Comparison of ENCODE assay signal across 21 mouse cellular contexts in genomic region chr3:69669541-69669940, GRCm38 (mm10). TPM values are rescaled to one million over a fixed set of nuclear protein-coding genes. Genes with fewer than 3 reads are reported as not detected.
DNase-seq lines count a peak whose midpoint lies in the region; ATAC-seq and TF ChIP-seq lines count a peak whose summit lies in the region.
"Had no signal": no experiment of that assay in that cellular context is flagged by ENCODE, and none has a peak within 500 bp of the region (broad histone marks: within the 10 kb centered on the region; RNA-seq: fewer than 3 reads in every experiment).

No protein-coding gene starts in this region.

- no peaks in the 10 kb centered on the region for H3K27me3 ChIP-seq in heart, adult 2 months (ENCODE audit: control insufficient read depth, insufficient read depth, low read length)
- no peaks in the 10 kb centered on the region; the same call in 1 of the 2 replicates for H3K27me3 ChIP-seq in liver, adult 2 months (ENCODE audit: control insufficient read depth, insufficient read depth, low read length)
- no peaks in the 10 kb centered on the region for H3K27me3 ChIP-seq in liver, postnatal 0 days (ENCODE audit: insufficient read depth, low read length)
- H3K27me3 ChIP-seq in midbrain, embryonic 10.5 days (ENCODE audit: low read depth, poor library complexity, severe bottlenecking) = no peaks in the 10 kb centered on the region
- H3K27me3 ChIP-seq in hindbrain, embryonic 16.5 days (replicated peaks; ENCODE audit: control insufficient read depth, insufficient read depth, low read length) = no peaks in the 10 kb centered on the region
- H3K27me3 ChIP-seq: heart, embryonic 15.5 days; stomach, embryonic 15.5 days had no signal

- H3K4me3 ChIP-seq in heart, adult 2 months = no peak overlapping the region
- H3K4me3 ChIP-seq in liver, adult 2 months (ENCODE audit: insufficient read depth, low read depth, low read length) = no peak overlapping the region
- no peak overlapping the region for H3K4me3 ChIP-seq in liver, postnatal 0 days (ENCODE audit: low read depth, low read length)
- no peak overlapping the region for H3K4me3 ChIP-seq in midbrain, embryonic 10.5 days
- no peak overlapping the region for H3K4me3 ChIP-seq in hindbrain, embryonic 16.5 days (ENCODE audit: low read length)
- H3K4me3 ChIP-seq: forebrain, embryonic 10.5 days; heart, embryonic 15.5 days; limb, embryonic 10.5 days; stomach, embryonic 15.5 days had no signal

- 77% methylated on average over 10 of the region's 10 CpGs for WGBS in heart, adult 2 months
- 85% methylated on average over 10 of the region's 10 CpGs for WGBS in liver, adult 2 months
- 70% methylated on average over 10 of the region's 10 CpGs for WGBS in liver, postnatal 0 days (ENCODE audit: insufficient replicate concordance)
- WGBS in midbrain, embryonic 10.5 days = 89% methylated on average over 10 of the region's 10 CpGs
- WGBS in hindbrain, embryonic 16.5 days = 86% methylated on average over 10 of the region's 10 CpGs

- no peaks in the 10 kb centered on the region for H3K36me3 ChIP-seq in heart, adult 2 months (ENCODE audit: control insufficient read depth, insufficient read depth, low read length)
- no peaks in the 10 kb centered on the region for H3K36me3 ChIP-seq in liver, adult 2 months (ENCODE audit: control insufficient read depth, insufficient read depth, low read length)
- no peaks in the 10 kb centered on the region for H3K36me3 ChIP-seq in liver, postnatal 0 days (replicated peaks; ENCODE audit: insufficient read depth, low read length)
- H3K36me3 ChIP-seq in midbrain, embryonic 10.5 days = no peaks in the 10 kb centered on the region
- no peaks in the 10 kb centered on the region for H3K36me3 ChIP-seq in hindbrain, embryonic 16.5 days (ENCODE audit: control insufficient read depth, insufficient read depth, low read length)
- H3K36me3 ChIP-seq: forebrain, embryonic 10.5 days; heart, embryonic 15.5 days; limb, embryonic 10.5 days; stomach, embryonic 15.5 days had no signal

- H3K79me2 ChIP-seq in heart, adult 2 months (replicated peaks; ENCODE audit: control insufficient read depth, insufficient read depth, low read length) = no peaks in the 10 kb centered on the region
- H3K79me2 ChIP-seq in liver, adult 2 months (ENCODE audit: control insufficient read depth, insufficient read depth, low read length) = no peaks in the 10 kb centered on the region

- TF ChIP-seq POLR2A in heart, adult 2 months (IDR thresholded peaks at IDR 0.05; ENCODE audit: insufficient read depth, low read depth, low read length) = no peak
- TF ChIP-seq POLR2A in liver, adult 2 months (IDR thresholded peaks at IDR 0.05; ENCODE audit: extremely low read depth, insufficient read depth, low read length) = no peak

- H3K9ac ChIP-seq in heart, adult 2 months (ENCODE audit: low read depth, low read length) = no peak overlapping the region
- no peak overlapping the region for H3K9ac ChIP-seq in liver, adult 2 months (ENCODE audit: low read depth, low read length)
- H3K9ac ChIP-seq in liver, postnatal 0 days (replicated peaks) = no peak overlapping the region
- no peak overlapping the region for H3K9ac ChIP-seq in hindbrain, embryonic 16.5 days (ENCODE audit: low read depth, low read length)
- H3K9ac ChIP-seq: forebrain, postnatal 0 days; heart, embryonic 15.5 days; stomach, embryonic 15.5 days had no signal

- no peak for ATAC-seq in liver, postnatal 0 days
- ATAC-seq in hindbrain, embryonic 16.5 days = no peak
- ATAC-seq: forebrain, postnatal 0 days; midbrain, embryonic 16.5 days had no signal

- no peak overlapping the region for H3K4me2 ChIP-seq in liver, postnatal 0 days (ENCODE audit: low read depth, low read length)
- no peak overlapping the region for H3K4me2 ChIP-seq in hindbrain, embryonic 16.5 days (ENCODE audit: low read length)
- H3K4me2 ChIP-seq: heart, embryonic 15.5 days; liver, embryonic 11.5 days; stomach, embryonic 15.5 days had no signal

- intact Hi-C loops in heart, adult 2 months (cut with DNase I) = no loop called here

- TF ChIP-seq EP300 in heart, adult 2 months (IDR thresholded peaks at IDR 0.05; ENCODE audit: insufficient read depth, low read depth, low read length) = no peak
- TF ChIP-seq EP300 in liver, postnatal 0 days (IDR thresholded peaks at IDR 0.05; ENCODE audit: low read depth) = no peak

- DNase-seq in adrenal gland, adult (ENCODE audit: inconsistent age in 2 of 2, low spot score in 1 of 2) = peak; percentile 34 to 72
- DNase-seq in adrenal gland, adult 8-10 months = no peak
- peak; percentile 21 to 31 for DNase-seq in heart, adult 2 months
- DNase-seq in heart, postnatal 4 days = no peak
- DNase-seq in liver, adult 2 months (ENCODE audit: extremely low read depth, low read depth, low spot score) = peak; percentile 25
- DNase-seq in liver, postnatal 0 days = no peak
- DNase-seq in midbrain, embryonic 10.5 days (ENCODE audit: low spot score) = no peak
- DNase-seq: cerebellum, adult 11 months; cerebellum, postnatal 25 days; forebrain, postnatal 0 days; lung, adult 2 months; right cerebral cortex, postnatal 14 days; thymus, adult 18-20 months; thymus, postnatal 4 days had no signal

- no peak overlapping the region for H3K27ac ChIP-seq in heart, adult 2 months
- no peak overlapping the region; the same call in 1 of the 2 replicates for H3K27ac ChIP-seq in liver, adult 2 months (replicated peaks; ENCODE audit: insufficient read depth, low read depth, low read length)
- H3K27ac ChIP-seq in liver, postnatal 0 days (ENCODE audit: low read depth) = no peak overlapping the region
- no peak overlapping the region for H3K27ac ChIP-seq in midbrain, embryonic 10.5 days (replicated peaks)
- no peak overlapping the region for H3K27ac ChIP-seq in hindbrain, embryonic 16.5 days (ENCODE audit: low read depth, low read length)
- H3K27ac ChIP-seq: forebrain, embryonic 10.5 days; heart, embryonic 15.5 days; limb, embryonic 10.5 days; stomach, embryonic 15.5 days had no signal

- H3K4me1 ChIP-seq in heart, adult 2 months (ENCODE audit: control insufficient read depth, insufficient read depth, low read length) = peaks cover 2% of the 10 kb centered on the region
- H3K4me1 ChIP-seq in liver, adult 2 months (ENCODE audit: control insufficient read depth, insufficient read depth, low read length) = 0 out of 2 replicates have a peak, but pooled peaks cover 2% of the 10 kb centered on the region
- no peaks in the 10 kb centered on the region for H3K4me1 ChIP-seq in liver, postnatal 0 days (ENCODE audit: insufficient read depth)
- H3K4me1 ChIP-seq in midbrain, embryonic 10.5 days = no peaks in the 10 kb centered on the region
- H3K4me1 ChIP-seq in hindbrain, embryonic 16.5 days (ENCODE audit: control insufficient read depth, insufficient read depth, low read depth, low read length) = no peaks in the 10 kb centered on the region
- H3K4me1 ChIP-seq: forebrain, embryonic 10.5 days; heart, embryonic 15.5 days; limb, embryonic 10.5 days; stomach, embryonic 15.5 days had no signal

- TF ChIP-seq CTCF in heart, adult 2 months (IDR thresholded peaks at IDR 0.05) = no peak
- no peak for TF ChIP-seq CTCF in liver, adult 2 months (IDR thresholded peaks at IDR 0.05; ENCODE audit: low read depth, low read length)
- TF ChIP-seq CTCF in liver, postnatal 0 days (IDR thresholded peaks at IDR 0.05; ENCODE audit: low read depth) = no peak

- no peaks in the 10 kb centered on the region for H3K9me3 ChIP-seq in liver, postnatal 0 days (ENCODE audit: low read length)
- no peaks in the 10 kb centered on the region for H3K9me3 ChIP-seq in midbrain, embryonic 10.5 days (replicated peaks)
- H3K9me3 ChIP-seq in hindbrain, embryonic 16.5 days (ENCODE audit: control insufficient read depth, low read length) = no peaks in the 10 kb centered on the region
- H3K9me3 ChIP-seq: forebrain, embryonic 10.5 days; heart, embryonic 15.5 days; limb, embryonic 10.5 days; stomach, embryonic 15.5 days had no signal

RNA-seq across cellular contexts. Expression of gene Nmd3, which starts 52.2 kb away (rescaled TPM):
- 10 to 100 TPM; 79.6 to 98.8 (median 84.5) TPM for total RNA-seq in adrenal gland, adult 8-10 months (2022)
- 10 to 100 TPM; 37.3 to 44.8 TPM for total RNA-seq in heart, adult 2 months (2021)
- 20.9 and 21.4 TPM in 2 replicates for polyA plus RNA-seq in heart, adult 2 months (2012; rRNA removed)
- total RNA-seq in heart, postnatal 4 days (2021) = 10 to 100 TPM; 65.3 to 67.8 TPM
- 18.3 and 26.3 TPM in 2 replicates for total RNA-seq in liver, adult 2 months (2014; rRNA removed)
- 50.0 and 70.3 TPM in 2 replicates for polyA plus RNA-seq in liver, adult 2 months (2012; rRNA removed)
- 64.0 and 69.9 TPM in 2 replicates for polyA plus RNA-seq in liver, postnatal 0 days (2015; fragmentation: Nextera tagmentation; extraction: Ambion mirVana)
- polyA plus RNA-seq in midbrain, embryonic 10.5 days (2016; fragmentation: Nextera tagmentation; extraction: Ambion mirVana) = 147 and 156 TPM in 2 replicates
- polyA plus RNA-seq in hindbrain, embryonic 16.5 days (2015; fragmentation: Nextera tagmentation; extraction: Ambion mirVana) = 86.0 and 91.8 TPM in 2 replicates

Comparison
In these comparisons a context has a peak if more than half of its experiments do, and no peak if none do; other contexts are left out.
1. DNase-seq: peak in adrenal gland, adult (2 of 2), heart, adult 2 months (2 of 2) and liver, adult 2 months (single experiment); none in adrenal gland, adult 8-10 months (single experiment), heart, postnatal 4 days (single experiment), liver, postnatal 0 days (single experiment) and midbrain, embryonic 10.5 days (single experiment).